Mouse (Mus musculus) heart, embryonic 14.5 days (tissue): ENCODE measurements at regions not wholly inside any gene's neighbourhood (a gene's known extent, or its start where the extent isn't known, plus 50 kb on each side); places are given as distances from the start of the nearest gene placed in this dataset.

ENCODE experiments used
- ATAC-seq: fragments of 200-750 bp; cut with Nextera tagmentation; 2 replicates; pipeline ENCODE4 v1.8.0; 2017; ENCODE audit warnings: low read depth, moderate TSS enrichment; ENCODE audit not compliant: insufficient number of reproducible peaks, insufficient read depth, low FRiP score
- H3K27ac ChIP-seq, 2 experiments: fragments of 200-500 bp in 1 of 2; fragments of 300-500 bp in 1 of 2; sonication (generic) in 1 of 2; replicated peaks in 1 of 2; 2 replicates each; pipeline ENCODE4 v1.5.1; 2012 to 2014; ENCODE audit warnings: low read depth in 2 of 2, low read length in 2 of 2, control low read depth in 1 of 2, mild to moderate bottlenecking in 1 of 2, mixed read lengths in 1 of 2; ENCODE audit not compliant: control insufficient read depth in 1 of 2, insufficient read depth in 1 of 2
- H3K27me3 ChIP-seq: fragments of 300-500 bp; sonication (generic); 2 replicates; pipeline ENCODE4 v1.6.1; 2014; ENCODE audit warnings: mild to moderate bottlenecking, low read length, control low read depth; ENCODE audit not compliant: control insufficient read depth, insufficient read depth
- H3K36me3 ChIP-seq: fragments of 300-500 bp; sonication (generic); 2 replicates; pipeline ENCODE4 v1.6.1; 2014; ENCODE audit warnings: mild to moderate bottlenecking, control low read depth, low read length, mixed read lengths; ENCODE audit not compliant: control insufficient read depth, insufficient read depth
- H3K4me1 ChIP-seq, 2 experiments: fragments of 200-500 bp in 1 of 2; fragments of 300-500 bp in 1 of 2; sonication (generic) in 1 of 2; 2 replicates each; pipeline ENCODE4 v1.6.1; 2012 to 2014; ENCODE audit warnings: low read length in 2 of 2, control low read depth in 1 of 2, mixed read lengths in 1 of 2; ENCODE audit not compliant: control insufficient read depth in 2 of 2, insufficient read depth in 2 of 2
- H3K4me2 ChIP-seq: fragments of 300-500 bp; sonication (generic); 2 replicates; pipeline ENCODE4 v1.6.1; 2014; ENCODE audit warnings: mild to moderate bottlenecking, low read length
- H3K4me3 ChIP-seq, 2 experiments: fragments of 200-500 bp in 1 of 2; fragments of 300-500 bp in 1 of 2; sonication (generic) in 1 of 2; 2 replicates each; pipeline ENCODE4 v1.5.1; 2012 to 2014; ENCODE audit warnings: low read length in 2 of 2, mild to moderate bottlenecking in 2 of 2, control low read depth in 1 of 2, low read depth in 1 of 2, moderate library complexity in 1 of 2; ENCODE audit not compliant: control insufficient read depth in 1 of 2, insufficient read depth in 1 of 2
- H3K9ac ChIP-seq: fragments of 300-500 bp; sonication (generic); 2 replicates; pipeline ENCODE4 v1.6.1; 2014; ENCODE audit warnings: mild to moderate bottlenecking, low read length
- H3K9me3 ChIP-seq: fragments of 300-500 bp; sonication (generic); 2 replicates; pipeline ENCODE4 v1.6.1; 2016; ENCODE audit warnings: low read length, control low read depth; ENCODE audit not compliant: control insufficient read depth
- WGBS: fragments of 180-500 bp; shearing (Covaris S2); extraction: QIAGEN DNeasy Blood & Tissue Kit; methylation state at CpG from one replicate; pipeline ENCODE4 v1.1.7; 2014; 5-methylcytosine and 5-hydroxymethylcytosine counted together

- Histone ChIP-seq H3K9me3 (no peaks in the 10 kb centered on the region), H3K4me3 (no peak overlapping the region), H3K36me3 (no peaks in the 10 kb centered on the region), H3K27ac (no peak overlapping the region), H3K4me2 (no peak overlapping the region), H3K4me1 (peaks cover 8 to 17% of the 10 kb centered on the region in 2 experiments), H3K27me3 (no peaks in the 10 kb centered on the region), H3K9ac (no peak overlapping the region)
- WGBS: 96% methylated on average over 3 of the region's 3 CpGs
- no peak for ATAC-seq
Observed at GRCm38 (mm10) chr1:189991089-189991488, 68.9 kb upstream of the Smyd2 start.

GRCm38 (mm10) chr1:189990046-189990622, 68.0 kb upstream of the Smyd2 start:
- 62% methylated on average over 11 of the region's 11 CpGs for WGBS
- no peaks in the 10 kb centered on the region for H3K36me3 ChIP-seq
- no peak for ATAC-seq
- H3K27me3 ChIP-seq: no peaks in the 10 kb centered on the region
- no peak overlapping the region for H3K4me2 ChIP-seq
- no peak overlapping the region for H3K27ac ChIP-seq
- H3K4me1 ChIP-seq: peaks cover 8 to 17% of the 10 kb centered on the region in 2 experiments
- no peak overlapping the region for H3K4me3 ChIP-seq
- no peaks in the 10 kb centered on the region for H3K9me3 ChIP-seq
- no peak overlapping the region for H3K9ac ChIP-seq

- H3K9me3 ChIP-seq: no peaks in the 10 kb centered on the region
- no peaks in the 10 kb centered on the region for H3K36me3 ChIP-seq
- peak overlapping the region; percentile 42 for H3K4me2 ChIP-seq
- H3K4me3 ChIP-seq: peak overlapping the region; percentile 3 to 8; a peak in 2 of 4 replicates
- H3K4me1 ChIP-seq: peaks cover 8 to 14% of the 10 kb centered on the region in 2 experiments
- H3K27me3 ChIP-seq: no peaks in the 10 kb centered on the region
- H3K27ac ChIP-seq: no peak overlapping the region
- ATAC-seq: no peak
- H3K9ac ChIP-seq: peak overlapping the region; percentile 32; the same call in 1 of the 2 replicates
- WGBS: 9% methylated on average over 14 of the region's 14 CpGs
Observed at GRCm38 (mm10) chr1:189989376-189989775, 67.2 kb upstream of the Smyd2 start.

- H3K4me1 ChIP-seq: peaks cover 8 to 9% of the 10 kb centered on the region in 2 experiments
- H3K27me3 ChIP-seq: no peaks in the 10 kb centered on the region
- ATAC-seq: no peak
- no peaks in the 10 kb centered on the region for H3K9me3 ChIP-seq
- H3K9ac ChIP-seq: peak overlapping the region; percentile 32; the same call in 1 of the 2 replicates
- no peak overlapping the region for H3K27ac ChIP-seq
- no peak overlapping the region for H3K4me3 ChIP-seq
- no peaks in the 10 kb centered on the region for H3K36me3 ChIP-seq
- H3K4me2 ChIP-seq: peak overlapping the region; percentile 42; the same call in 1 of the 2 replicates
- 91% methylated on average over 3 of the region's 3 CpGs for WGBS
Observed at GRCm38 (mm10) chr1:189988864-189989263, 66.7 kb upstream of the Smyd2 start.

GRCm38 (mm10) chr1:189985516-189986205, 63.5 kb upstream of the Smyd2 start:
- H3K4me2 ChIP-seq: no peak overlapping the region
- 55% methylated on average over 11 of the region's 11 CpGs for WGBS
- no peaks in the 10 kb centered on the region for H3K36me3 ChIP-seq
- no peaks in the 10 kb centered on the region for H3K27me3 ChIP-seq
- ATAC-seq: no peak
- H3K27ac ChIP-seq: no peak overlapping the region
- H3K4me1 ChIP-seq: peaks cover 0 to 3% of the 10 kb centered on the region in 2 experiments; a peak in 1 of 4 replicates
- no peak overlapping the region for H3K9ac ChIP-seq
- H3K9me3 ChIP-seq: no peaks in the 10 kb centered on the region
- H3K4me3 ChIP-seq: no peak overlapping the region

- no peaks in the 10 kb centered on the region for H3K36me3 ChIP-seq
- no peak overlapping the region for H3K4me3 ChIP-seq
- ATAC-seq: no peak
Observed at GRCm38 (mm10) chr1:189978244-189978643, 56.1 kb upstream of the Smyd2 start.

GRCm38 (mm10) chr1:189975660-189976059, 53.5 kb upstream of the Smyd2 start:
- Histone ChIP-seq H3K9ac (no peak overlapping the region), H3K4me3 (no peak overlapping the region), H3K27ac (no peak overlapping the region), H3K27me3 (no peaks in the 10 kb centered on the region), H3K4me2 (no peak overlapping the region), H3K9me3 (no peaks in the 10 kb centered on the region), H3K36me3 (no peaks in the 10 kb centered on the region), H3K4me1 (0 out of 4 replicates have a peak, but pooled peaks cover 0 to 3% of the 10 kb centered on the region in 2 experiments)
- WGBS: 85% methylated on average over 9 of the region's 9 CpGs
- ATAC-seq: no peak

More at GRCm38 (mm10) chr1:189978244-189978643, 56.1 kb upstream of the Smyd2 start:
- H3K27me3 ChIP-seq: no peaks in the 10 kb centered on the region
- H3K27ac ChIP-seq: no peak overlapping the region
- H3K9ac ChIP-seq: no peak overlapping the region
- no peaks in the 10 kb centered on the region for H3K9me3 ChIP-seq
- H3K4me1 ChIP-seq: no peaks in the 10 kb centered on the region
- no peak overlapping the region for H3K4me2 ChIP-seq
- WGBS: 60% methylated on average over 10 of the region's 10 CpGs
